Mouse (Mus musculus) thymus, adult 2 months (tissue): ENCODE data around the gene Ankrd28.

Source experiments
- CTCF ChIP-seq: fragments of 200-500 bp; IDR thresholded peaks from 2 replicates; pipeline ENCODE4 v1.5.1; 2012; ENCODE audit warnings: mild to moderate bottlenecking, control low read depth, low read length, moderate library complexity, borderline replicate concordance; ENCODE audit not compliant: control insufficient read depth, poor library complexity, insufficient read depth; ENCODE audit errors: extremely low read depth
- POLR2A ChIP-seq: fragments of 200-500 bp; IDR thresholded peaks from 2 replicates; pipeline ENCODE4 v1.6.1; 2012; ENCODE audit warnings: mild to moderate bottlenecking, low read length, control low read depth, moderate library complexity; ENCODE audit not compliant: control insufficient read depth, poor library complexity, insufficient read depth; ENCODE audit errors: extremely low read depth

DNA sequence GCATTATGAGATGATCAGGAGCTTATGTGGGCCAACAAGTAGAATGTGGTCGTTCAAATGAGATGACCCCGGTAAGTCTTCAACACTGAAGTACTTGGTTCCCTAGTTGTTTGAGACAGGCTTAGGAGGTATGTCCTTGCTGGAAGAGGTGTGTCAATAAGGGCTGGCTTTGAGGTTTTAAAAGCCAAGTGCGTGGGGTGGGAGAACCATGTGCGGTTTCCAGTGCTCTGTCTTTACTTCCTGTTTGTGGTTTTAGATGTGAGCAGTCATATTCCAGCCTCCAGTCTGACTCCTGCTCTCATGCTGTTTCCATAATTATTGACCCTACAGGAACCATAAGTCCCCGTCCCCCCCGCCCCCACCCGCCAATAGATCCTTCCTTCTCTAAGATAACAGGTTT, 68.7 kb downstream of the Ankrd28 start:
- TF ChIP-seq CTCF, result no peak
- no peak for TF ChIP-seq POLR2A
